Mouse (Mus musculus) liver, embryonic 14.5 days (tissue): ENCODE results near the gene Tex44. TPM values are rescaled to one million over a fixed set of nuclear protein-coding genes. Genes with fewer than 3 reads are reported as not detected.

ENCODE experiments used
- ATAC-seq: fragments of 200-750 bp; cut with Nextera tagmentation; 2 replicates; pipeline ENCODE4 v1.8.0; 2017; ENCODE audit warnings: moderate number of reproducible peaks, mild to moderate bottlenecking, moderate library complexity; ENCODE audit not compliant: insufficient read depth
- DNase-seq, 3 experiments: peaks; one replicate each; pipeline ENCODE4 v3.0.0-alpha.2; 2012 to 2013; ENCODE audit warnings: low read depth in 3 of 3, low spot score in 3 of 3
- H3K27ac ChIP-seq: fragments of 300-500 bp; sonication (generic); 2 replicates; pipeline ENCODE4 v1.5.1; 2014; ENCODE audit warnings: moderate library complexity, mild to moderate bottlenecking, control low read depth, inconsistent platforms
- H3K27me3 ChIP-seq: fragments of 300-500 bp; sonication (generic); 2 replicates; pipeline ENCODE4 v1.6.1; 2014; ENCODE audit warnings: mild to moderate bottlenecking, low read length, moderate library complexity; ENCODE audit not compliant: control insufficient read depth, insufficient read depth
- H3K36me3 ChIP-seq: fragments of 300-500 bp; sonication (generic); replicated peaks from 2 replicates; pipeline ENCODE4 v1.6.1; 2014; ENCODE audit warnings: low read depth; ENCODE audit not compliant: control insufficient read depth, insufficient read depth
- H3K4me1 ChIP-seq, 2 experiments: fragments of 200-500 bp in 1 of 2; fragments of 300-500 bp in 1 of 2; sonication (generic) in 1 of 2; replicated peaks; 2 replicates each; pipeline ENCODE4 v1.6.1; 2012 to 2014; ENCODE audit warnings: antibody characterized with exemption in 1 of 2, inconsistent platforms in 1 of 2, low read length in 1 of 2; ENCODE audit not compliant: control insufficient read depth in 2 of 2, insufficient read depth in 2 of 2
- H3K4me2 ChIP-seq: fragments of 300-500 bp; sonication (generic); 2 replicates; pipeline ENCODE4 v1.6.1; 2014; ENCODE audit warnings: low read depth, mild to moderate bottlenecking, control low read depth, moderate library complexity
- H3K4me3 ChIP-seq, 2 experiments: fragments of 200-500 bp in 1 of 2; fragments of 300-500 bp in 1 of 2; sonication (generic) in 1 of 2; 2 replicates each; pipeline ENCODE4 v1.5.1; 2012 to 2014; ENCODE audit warnings: low read depth in 2 of 2, low read length in 2 of 2, mild to moderate bottlenecking in 2 of 2, control low read depth in 1 of 2, inconsistent platforms in 1 of 2, moderate library complexity in 1 of 2; ENCODE audit not compliant: insufficient read depth in 1 of 2
- H3K9ac ChIP-seq: fragments of 300-500 bp; sonication (generic); replicated peaks from 2 replicates; pipeline ENCODE4 v1.6.1; 2014; ENCODE audit warnings: mild to moderate bottlenecking, control low read depth, moderate library complexity
- H3K9me3 ChIP-seq: fragments of 300-500 bp; sonication (generic); 2 replicates; pipeline ENCODE4 v1.6.1; 2016; ENCODE audit warnings: low read length, mixed read lengths; ENCODE audit not compliant: control insufficient read depth
- CTCF ChIP-seq: IDR thresholded peaks from 2 replicates; pipeline ENCODE4 v1.5.1; 2016; ENCODE audit warnings: antibody characterized with exemption, low read depth, control low read depth
- EP300 ChIP-seq: IDR thresholded peaks from 2 replicates; pipeline ENCODE4 v1.6.1; 2016; ENCODE audit warnings: antibody characterized with exemption, low read depth
- WGBS: fragments of 180-500 bp; shearing (Covaris S2); extraction: QIAGEN DNeasy Blood & Tissue Kit; methylation state at CpG from one replicate; pipeline ENCODE4 v1.1.7; 2014; ENCODE audit not compliant: insufficient replicate concordance; 5-methylcytosine and 5-hydroxymethylcytosine counted together
- polyA plus RNA-seq, 2 experiments: library from polyadenylated mRNA; depleted of rRNA in 1 of 2; stranded (reverse) in 1 of 2; unstranded in 1 of 2; fragments of >200 nt; fragmentation: Nextera tagmentation in 1 of 2; extraction: Ambion mirVana in 1 of 2; gene quantifications; 2 replicates each; pipeline versions ENCODE4 v1.2.1 to v1.2.3; 2012 to 2014

Gene Tex44
- polyA plus RNA-seq, 2 experiments = not detected

- H3K4me1 ChIP-seq = peaks cover 0 to 6% of the 10 kb centered on the region in 2 experiments; a peak in 2 of 4 replicates
- H3K27ac ChIP-seq = no peak overlapping the region
- ATAC-seq = no peak
- H3K4me3 ChIP-seq = no peak overlapping the region
- TF ChIP-seq EP300 (no peak), CTCF (no peak)
- no peak overlapping the region for H3K9ac ChIP-seq
- DNase-seq = no peak
- no peaks in the 10 kb centered on the region for H3K9me3 ChIP-seq
- no peak overlapping the region for H3K4me2 ChIP-seq
- H3K27me3 ChIP-seq = no peaks in the 10 kb centered on the region
- no peaks in the 10 kb centered on the region for H3K36me3 ChIP-seq
- WGBS = 32% methylated on average over 4 of the region's 4 CpGs
Measured at GRCm38 (mm10) chr1:86406313-86406712, 19.8 kb upstream of the Tex44 start.

GRCm38 (mm10) chr1:86406914-86407313, 19.2 kb upstream of the Tex44 start:
- ATAC-seq (peak; percentile 76), DNase-seq (peak; percentile 26 to 40 (median 29))
- 41% methylated on average over 8 of the region's 8 CpGs for WGBS
- H3K36me3 ChIP-seq = no peaks in the 10 kb centered on the region
- no peak overlapping the region for H3K4me3 ChIP-seq
- no peaks in the 10 kb centered on the region for H3K27me3 ChIP-seq
- H3K9ac ChIP-seq = no peak overlapping the region
- peaks cover 0 to 6% of the 10 kb centered on the region in 2 experiments; a peak in 2 of 4 replicates for H3K4me1 ChIP-seq
- no peak for TF ChIP-seq EP300
- no peak for TF ChIP-seq CTCF
- no peak overlapping the region for H3K4me2 ChIP-seq
- no peaks in the 10 kb centered on the region for H3K9me3 ChIP-seq
- no peak overlapping the region for H3K27ac ChIP-seq

DNA sequence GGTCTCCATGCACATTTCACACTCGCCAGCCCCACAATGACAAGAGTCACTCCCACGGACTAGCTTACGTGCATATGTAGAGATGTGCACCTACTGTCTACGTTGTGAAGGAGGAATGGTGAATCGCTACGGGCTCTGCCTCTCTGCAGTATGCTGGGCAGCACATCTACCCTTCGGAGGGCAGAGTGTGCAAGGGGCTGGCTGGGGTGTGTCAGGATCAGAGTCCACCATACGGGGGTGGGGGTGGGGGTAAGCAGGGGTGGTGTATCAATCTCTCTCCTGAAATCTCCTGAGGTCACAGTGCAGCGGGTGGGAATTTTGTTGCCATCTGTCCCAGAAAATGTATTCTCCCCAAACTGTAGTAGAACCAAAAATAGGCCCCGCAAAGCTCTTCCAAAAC, 17.6 kb upstream of the Tex44 start:
- H3K9me3 ChIP-seq = no peaks in the 10 kb centered on the region
- no peak overlapping the region for H3K27ac ChIP-seq
- DNase-seq (no peak), ATAC-seq (no peak)
- H3K4me2 ChIP-seq = no peak overlapping the region
- no peaks in the 10 kb centered on the region for H3K36me3 ChIP-seq
- no peak overlapping the region for H3K4me3 ChIP-seq
- H3K27me3 ChIP-seq = no peaks in the 10 kb centered on the region
- TF ChIP-seq EP300 = no peak
- no peak for TF ChIP-seq CTCF
- H3K9ac ChIP-seq = no peak overlapping the region
- peaks cover 0 to 6% of the 10 kb centered on the region in 2 experiments; a peak in 2 of 4 replicates for H3K4me1 ChIP-seq
- WGBS = 80% methylated on average over 10 of the region's 10 CpGs

DNA sequence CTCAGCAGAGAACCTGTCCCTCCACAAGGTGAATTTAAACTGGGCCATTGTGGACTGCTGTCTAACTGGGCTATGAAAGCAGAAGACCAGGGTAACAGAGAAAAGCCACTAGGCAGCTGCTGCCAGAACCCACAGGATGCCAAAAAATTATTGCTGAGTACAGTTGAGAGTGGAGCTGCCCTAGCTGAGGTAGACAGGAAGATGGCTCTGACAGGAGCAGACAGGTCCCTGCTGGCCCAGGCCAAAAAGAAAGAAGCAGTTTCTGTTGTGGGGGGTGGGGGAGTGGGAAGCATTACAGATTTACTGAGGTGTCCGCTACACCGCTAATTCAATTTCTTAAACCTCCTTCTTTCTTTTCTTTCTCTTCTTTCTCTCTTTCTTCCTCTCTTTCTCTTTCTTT, 16.7 kb upstream of the Tex44 start:
- Histone ChIP-seq H3K27ac (no peak overlapping the region), H3K27me3 (no peaks in the 10 kb centered on the region), H3K9me3 (no peaks in the 10 kb centered on the region), H3K4me1 (peaks cover 0 to 6% of the 10 kb centered on the region in 2 experiments; a peak in 2 of 4 replicates), H3K4me3 (no peak overlapping the region), H3K36me3 (no peaks in the 10 kb centered on the region), H3K9ac (no peak overlapping the region), H3K4me2 (no peak overlapping the region)
- no peak for DNase-seq
- TF ChIP-seq CTCF (no peak), EP300 (no peak)
- no peak for ATAC-seq
- 90% methylated on average over 2 of the region's 2 CpGs for WGBS

DNA sequence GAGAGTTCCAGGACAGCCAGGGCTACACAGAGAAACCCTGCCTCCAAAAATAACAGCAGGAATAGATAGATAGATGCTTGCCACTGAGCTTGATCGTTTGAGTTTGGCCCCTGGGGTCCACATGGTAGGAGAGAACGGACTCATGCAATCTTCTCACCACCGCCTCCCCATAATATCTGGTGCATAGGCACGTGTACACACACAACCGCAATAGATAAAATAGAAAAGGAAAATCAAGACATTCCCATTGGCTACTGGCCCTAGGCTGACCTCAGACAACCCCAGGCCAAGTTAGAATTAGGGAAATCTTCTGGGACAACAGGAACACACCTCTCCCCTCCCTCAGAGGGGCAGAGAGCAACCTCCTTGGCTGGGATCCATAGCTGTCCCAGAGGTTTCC, 11.4 kb upstream of the Tex44 start:
- H3K27me3 ChIP-seq = no peaks in the 10 kb centered on the region
- 0 out of 4 replicates have a peak, but pooled peaks cover 0 to 2% of the 10 kb centered on the region in 2 experiments for H3K4me1 ChIP-seq
- no peak for ATAC-seq
- no peak for DNase-seq
- 50% methylated on average over 5 of the region's 5 CpGs for WGBS
- H3K4me3 ChIP-seq = no peak overlapping the region
- no peak overlapping the region for H3K9ac ChIP-seq
- TF ChIP-seq EP300 (no peak), CTCF (no peak)
- H3K36me3 ChIP-seq = no peaks in the 10 kb centered on the region
- H3K9me3 ChIP-seq = no peaks in the 10 kb centered on the region
- H3K27ac ChIP-seq = no peak overlapping the region
- no peak overlapping the region for H3K4me2 ChIP-seq
